Mouse (Mus musculus) frontal cortex, postnatal 36 days (tissue): Measurements from ENCODE around the gene Smpdl3b.
"Not testable (repeated sequence)": the region's sequence is repeated elsewhere in the genome, so short reads cannot be mapped to it uniquely, and the experiment has no call there.

Experiments used
- DNase-seq, 2 experiments: peaks; one replicate each; pipeline ENCODE4 v3.0.0; 2022; ENCODE audit warnings: low spot score in 2 of 2

Gene Smpdl3b

DNA sequence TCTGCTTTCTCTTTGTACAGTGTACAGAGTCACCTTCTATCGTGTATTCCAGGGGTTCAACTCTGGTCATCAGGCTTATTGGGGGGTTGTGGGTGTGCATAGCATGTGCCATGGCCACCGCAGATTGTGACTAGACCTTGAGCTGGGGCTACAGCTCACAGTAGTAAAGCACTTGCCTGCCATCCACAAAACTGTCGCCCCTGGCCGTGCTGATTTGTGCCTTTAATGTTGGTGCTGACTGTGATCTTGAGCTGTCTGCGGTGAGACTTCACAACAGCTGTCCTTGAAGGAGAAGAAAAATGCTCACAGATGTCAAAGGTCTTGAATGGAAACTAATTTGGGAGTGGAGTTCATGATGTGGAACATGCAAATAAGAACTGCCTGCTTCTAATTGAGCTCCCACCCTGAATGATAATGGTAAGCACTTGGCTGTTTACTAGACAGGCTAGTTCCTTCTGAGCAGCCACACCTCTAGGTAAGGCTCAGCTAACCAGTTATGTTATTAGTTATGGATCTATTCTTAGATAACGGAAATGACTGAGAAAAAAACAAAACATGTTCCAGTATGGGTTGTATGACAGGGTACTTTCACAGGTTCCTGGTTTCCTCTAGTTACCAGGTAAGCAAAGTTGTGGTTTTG lies 21.6 kb upstream of the Smpdl3b start:
- no peak for DNase-seq

GRCm38 (mm10) chr4:132776764-132777163 lies 19.7 kb upstream of the Smpdl3b start:
- peak; percentile 79 to 83 for DNase-seq

DNA sequence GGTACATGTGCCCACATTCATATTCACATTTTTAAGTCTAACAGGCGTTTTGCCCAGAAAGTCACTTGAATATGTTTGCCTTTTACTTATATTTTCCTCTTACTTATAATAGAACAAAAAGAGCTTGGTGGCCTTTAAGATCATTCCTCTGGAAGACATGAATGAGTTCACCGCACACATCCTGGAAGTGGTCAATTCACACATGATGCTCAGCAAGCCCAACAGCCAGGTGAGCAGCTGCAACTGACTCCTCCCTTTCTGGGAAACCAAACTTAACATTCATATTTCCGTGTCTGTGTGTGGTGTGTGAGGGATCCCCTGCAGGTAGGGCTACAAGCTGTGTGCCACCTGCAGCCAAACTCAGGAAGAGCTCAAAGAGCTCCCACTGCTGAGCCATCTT lies 17.9 kb upstream of the Smpdl3b start:
- no peak for DNase-seq

DNA sequence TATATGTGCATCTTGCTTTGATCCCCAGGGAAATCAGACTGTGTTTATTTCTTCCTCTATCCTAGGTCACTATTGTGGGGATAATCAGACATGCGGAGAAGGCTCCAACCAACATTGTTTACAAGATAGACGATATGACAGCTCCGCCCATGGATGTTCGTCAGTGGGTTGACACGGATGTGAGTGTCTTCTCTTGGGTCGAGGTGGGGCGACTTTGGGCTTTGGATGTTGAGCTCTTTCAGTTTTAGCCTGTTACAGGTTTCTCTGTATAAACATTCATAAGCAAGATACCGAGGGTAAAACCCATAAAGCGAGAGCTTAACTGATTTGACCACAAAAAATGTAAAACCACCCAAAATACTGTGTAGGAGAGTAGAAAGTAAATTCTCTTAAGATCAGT lies 14.7 kb upstream of the Smpdl3b start:
- DNase-seq: no peak

GRCm38 (mm10) chr4:132767914-132768876 lies 11.1 kb upstream of the Smpdl3b start, which contains the start of gene Rpa2:
Gene Rpa2, plus strand, starts transcription at chr4:132768332.
- peak; percentile 98 to 99 for DNase-seq

GRCm38 (mm10) chr4:132763125-132763524 lies 6.1 kb upstream of the Smpdl3b start:
- not testable (repeated sequence) for DNase-seq

DNA sequence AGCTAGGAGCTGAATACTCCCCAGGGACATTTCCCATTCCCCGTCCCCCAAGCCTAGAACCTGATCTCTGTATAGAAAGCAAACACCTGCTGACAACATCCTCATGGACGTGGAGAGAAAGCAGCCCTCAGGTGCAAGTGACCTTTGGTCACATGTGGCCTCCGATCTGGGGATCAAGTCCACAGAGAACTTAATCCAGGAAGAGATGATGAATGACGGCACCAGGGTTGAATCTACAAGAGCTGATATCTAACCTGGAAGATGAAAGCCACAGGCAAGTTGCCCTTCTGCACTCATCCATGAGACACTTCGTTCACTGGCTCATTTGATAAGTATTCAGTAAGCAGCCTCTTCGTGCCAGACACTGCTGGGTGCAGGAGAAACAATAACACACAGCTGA lies 5.5 kb upstream of the Smpdl3b start:
- DNase-seq: no peak

DNA sequence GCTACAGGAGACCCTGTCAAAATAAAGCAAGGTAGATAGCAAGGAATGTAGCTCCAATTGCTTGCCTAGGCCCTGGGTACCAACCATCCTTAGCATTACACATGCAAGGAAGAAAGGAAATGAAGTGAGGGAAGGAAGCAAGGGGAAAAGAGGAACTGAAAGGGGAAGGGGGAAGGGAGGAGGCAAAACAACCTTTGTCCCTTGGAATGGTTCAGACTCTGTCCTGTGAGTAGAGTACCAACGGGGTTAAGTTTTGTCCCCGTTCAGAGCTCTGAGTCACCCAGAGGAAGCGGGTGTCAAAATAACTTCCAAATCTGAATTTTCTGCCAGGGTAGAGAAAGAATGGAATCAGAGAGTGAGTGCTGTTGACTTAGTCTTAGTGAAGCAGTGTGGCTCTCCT lies 3.2 kb upstream of the Smpdl3b start:
- no peak for DNase-seq

- DNase-seq: peak in 1 of 2 experiments; percentile 24
These were observed 740 bp upstream of the Smpdl3b start for GRCm38 (mm10) chr4:132757633-132758351.

- no peak for DNase-seq
These were observed 4.1 kb downstream of the Smpdl3b start for GRCm38 (mm10) chr4:132752992-132753391.

GRCm38 (mm10) chr4:132749258-132749982 lies 7.6 kb downstream of the Smpdl3b start:
- no peak for DNase-seq

DNA sequence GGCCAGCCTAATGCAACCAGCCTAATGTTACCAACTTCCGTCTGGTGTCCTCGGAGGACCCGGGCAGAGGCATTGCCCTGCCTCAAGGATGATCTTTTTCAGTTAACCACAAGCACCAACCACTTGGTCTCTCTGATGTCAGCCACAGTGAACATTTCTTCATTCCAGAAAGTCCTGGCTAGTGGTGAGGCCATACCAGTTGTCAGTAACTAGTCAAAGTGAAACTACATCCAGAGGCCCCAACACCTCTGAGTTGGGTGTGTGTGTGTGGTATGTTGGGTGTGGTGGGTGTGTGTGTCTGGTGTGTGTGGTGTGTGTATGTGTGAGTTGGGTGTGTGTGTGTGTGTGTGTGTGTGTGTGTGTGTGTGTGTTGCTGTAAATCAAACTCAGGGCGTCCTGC lies 8.3 kb downstream of the Smpdl3b start:
- DNase-seq: no peak

DNA sequence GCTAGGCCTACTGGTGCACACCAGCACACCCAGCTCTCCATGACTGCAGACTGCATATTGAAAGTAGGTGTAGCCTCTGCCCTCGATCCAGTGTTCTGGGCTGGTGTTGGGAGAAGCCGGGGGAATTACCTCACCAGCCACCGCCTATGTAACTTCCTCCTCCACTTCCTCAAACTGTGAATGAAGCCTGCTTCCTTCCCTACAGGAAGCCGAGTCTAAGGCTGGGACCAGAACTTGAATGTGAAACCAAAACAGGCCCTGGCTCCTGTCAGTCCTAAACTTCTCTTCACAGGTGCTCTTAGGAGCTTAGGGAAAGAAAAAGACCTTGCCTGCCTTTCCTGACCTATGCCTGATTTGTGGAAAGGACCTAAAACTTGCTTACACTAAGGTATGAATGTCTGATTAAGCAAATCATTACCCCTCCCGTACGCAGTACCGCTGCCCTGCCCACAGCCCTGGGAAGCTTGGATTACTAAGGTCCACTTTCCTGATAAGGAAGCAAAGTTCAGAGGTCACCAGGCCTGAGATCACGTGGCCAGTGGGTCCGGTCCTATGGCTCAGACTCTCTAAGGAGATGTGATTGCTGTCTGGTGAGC lies 9.3 kb downstream of the Smpdl3b start:
- no peak for DNase-seq

DNA sequence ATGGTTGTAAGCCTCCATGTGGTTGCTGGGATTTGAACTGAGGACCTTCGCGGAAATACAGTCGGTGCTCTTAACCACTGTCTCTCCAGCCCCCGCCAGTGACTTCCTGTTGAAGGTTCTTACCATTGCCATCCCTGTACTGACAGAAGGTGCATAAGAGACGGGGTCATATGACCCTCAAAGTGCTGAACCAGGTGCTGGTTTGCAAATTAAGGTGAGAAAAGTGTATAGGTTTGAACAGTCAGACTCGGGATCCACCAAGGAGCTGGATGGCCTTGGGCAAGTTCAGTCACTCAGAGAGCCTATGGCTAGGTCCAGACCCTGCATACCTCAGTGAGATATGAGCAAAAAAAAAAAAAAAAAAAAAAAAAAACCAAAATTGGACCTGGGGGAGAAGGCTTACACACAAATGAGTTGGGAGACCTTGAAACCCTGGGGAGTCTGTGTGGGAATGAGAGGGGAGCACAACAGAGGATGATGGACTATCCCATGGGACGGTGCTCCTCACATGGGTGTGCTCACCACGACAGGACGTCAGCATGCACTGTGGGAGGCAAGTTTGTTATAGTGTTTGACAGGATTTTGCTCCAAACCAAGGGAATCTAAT lies 10.0 kb downstream of the Smpdl3b start:
- DNase-seq: no peak

GRCm38 (mm10) chr4:132743992-132744911 lies 12.8 kb downstream of the Smpdl3b start:
- DNase-seq: peak; percentile 39 to 54

DNA sequence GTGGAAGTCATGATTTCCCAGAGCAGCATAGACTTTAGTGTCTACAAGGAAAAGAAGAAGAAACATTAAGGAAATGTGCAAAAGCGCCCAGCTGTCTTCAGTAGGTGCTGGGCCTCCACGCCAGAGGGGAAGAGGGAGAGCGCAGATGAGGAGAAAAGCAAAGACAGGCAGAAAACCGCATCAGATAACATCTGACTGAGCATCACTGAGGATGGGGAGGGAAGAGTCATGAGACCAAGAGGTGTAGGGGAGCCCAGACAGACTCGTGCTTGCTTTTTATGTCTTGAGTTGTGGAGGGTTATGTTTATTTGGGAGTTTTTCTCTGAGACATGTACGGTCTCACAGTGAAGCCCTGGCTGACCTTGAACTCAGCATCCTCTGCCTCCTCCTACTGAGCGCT lies 15.6 kb downstream of the Smpdl3b start:
- DNase-seq: no peak

DNA sequence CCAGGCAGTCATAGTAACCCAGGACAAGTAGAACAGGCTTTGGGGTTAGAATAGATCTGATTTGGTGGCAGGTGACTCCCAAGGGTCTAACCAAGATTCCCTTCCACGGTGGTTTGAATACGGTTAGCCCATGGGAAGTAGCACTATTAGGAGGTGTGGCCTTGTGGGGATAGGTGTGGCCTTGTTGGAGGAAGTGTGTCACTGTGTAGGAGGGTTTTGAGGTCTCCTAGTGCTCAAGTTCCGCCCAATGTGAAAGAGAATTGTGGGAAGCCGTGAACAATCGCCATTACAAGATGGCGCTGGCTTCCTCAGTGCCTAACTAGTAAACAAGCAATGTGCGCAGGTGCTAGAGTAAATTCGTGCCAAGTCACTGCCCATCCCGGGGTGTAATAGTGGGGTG lies 19.9 kb downstream of the Smpdl3b start:
- not testable (repeated sequence) for DNase-seq

DNA sequence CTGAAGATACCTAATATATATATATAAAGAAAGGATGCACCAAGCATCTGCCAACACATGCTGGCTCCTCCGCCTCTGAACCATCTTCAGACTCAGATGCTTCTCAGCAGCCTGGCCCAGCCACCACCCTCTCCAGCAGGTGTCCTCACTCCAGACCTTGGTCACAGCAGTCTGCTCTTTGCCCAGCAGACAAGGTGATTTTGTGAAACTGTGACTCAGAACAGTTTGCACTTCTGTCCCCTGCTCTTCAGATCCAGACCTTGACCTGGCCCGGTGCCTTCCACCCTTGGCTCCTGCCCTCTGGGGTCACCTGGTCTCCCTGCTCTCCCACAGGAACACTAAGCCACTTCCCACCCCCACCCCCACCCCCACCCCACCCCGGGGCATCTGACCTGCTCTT lies 21.2 kb downstream of the Smpdl3b start:
- DNase-seq: no peak

DNA sequence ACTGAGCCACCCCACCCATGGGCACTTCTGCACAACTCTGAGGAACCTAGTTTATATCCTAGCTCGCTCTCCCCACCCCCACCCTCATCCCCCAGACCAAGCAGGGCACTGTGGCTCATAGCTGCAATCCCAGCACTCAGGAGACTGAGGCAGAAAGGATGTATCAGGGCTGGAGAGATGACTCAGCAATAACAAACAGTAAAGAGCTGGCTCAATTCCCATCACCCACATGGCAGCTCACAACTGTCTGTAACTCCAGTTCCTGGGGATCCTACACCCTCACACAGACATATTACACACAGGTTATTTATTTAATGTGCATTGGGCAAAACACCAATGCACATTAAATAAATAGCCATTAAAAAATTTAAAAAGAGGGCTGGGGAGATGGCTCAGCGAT lies 21.7 kb downstream of the Smpdl3b start:
- no peak for DNase-seq

GRCm38 (mm10) chr4:132734766-132735165 lies 22.3 kb downstream of the Smpdl3b start:
- DNase-seq: no peak
